Mouse (Mus musculus) lung, postnatal 4 days (tissue): ENCODE measurements around the gene Glrx5.

ENCODE experiments used
- DNase-seq, 2 experiments: peaks; one replicate each; pipeline ENCODE4 v3.0.0; 2021

The Glrx5 gene

DNA sequence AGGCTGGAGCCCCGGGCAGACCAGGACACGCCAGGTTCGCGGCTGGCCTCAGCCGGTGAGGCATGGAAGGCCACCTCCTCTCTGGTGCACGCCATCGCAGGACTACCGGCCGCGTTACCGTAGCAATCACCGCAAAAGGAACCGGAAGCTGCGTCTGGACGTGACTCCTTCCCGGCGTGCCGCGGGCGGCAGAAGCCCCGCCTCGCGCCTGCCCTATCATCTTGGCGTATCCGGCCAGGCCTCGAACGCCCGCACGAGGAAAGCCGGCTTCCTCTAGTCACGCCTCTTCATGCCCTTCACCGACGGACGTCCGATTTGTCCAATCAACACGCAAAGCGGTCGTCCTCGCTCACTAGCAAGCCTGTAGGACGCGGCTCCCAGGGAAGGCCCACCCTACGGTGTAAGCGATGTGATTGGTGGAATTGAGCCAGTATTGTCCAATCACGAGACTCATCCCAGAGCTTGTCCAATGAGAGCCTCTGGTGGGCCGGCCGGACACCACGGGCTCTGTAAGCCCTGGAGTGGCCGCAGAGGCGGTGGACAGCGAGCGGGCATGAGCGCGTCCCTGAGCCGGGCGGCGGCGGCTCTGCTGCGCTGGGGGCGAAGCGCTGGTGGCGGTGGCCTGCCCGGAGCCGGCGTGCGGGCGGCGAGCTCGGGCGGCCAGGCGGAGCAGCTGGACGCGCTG lies at the start of gene Glrx5:
Gene Glrx5 (plus strand): TSS at position 542 of the 685 bp plus-strand sequence.
- peak; percentile 99 to 100 for DNase-seq

DNA sequence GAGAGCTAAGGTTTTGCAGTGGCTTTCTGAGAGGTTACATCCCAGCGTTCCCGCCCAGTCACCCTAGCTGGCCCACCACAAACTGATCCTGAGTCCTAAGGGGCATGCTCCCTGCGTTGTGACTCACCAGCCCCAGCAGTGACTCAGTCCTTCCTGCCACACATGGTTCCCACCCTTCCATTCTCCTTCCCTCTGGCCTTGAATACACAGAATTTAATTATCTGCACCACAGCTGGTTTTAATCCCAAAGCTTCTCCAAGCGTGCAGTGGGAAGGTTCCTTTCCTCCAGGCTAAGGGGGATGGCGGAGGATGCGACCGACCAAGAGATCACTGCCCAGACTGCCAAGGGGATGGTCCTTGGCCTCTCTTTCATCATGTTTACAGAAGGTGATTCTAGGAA lies 49.0 kb upstream of the Glrx5 start:
- DNase-seq: no peak

DNA sequence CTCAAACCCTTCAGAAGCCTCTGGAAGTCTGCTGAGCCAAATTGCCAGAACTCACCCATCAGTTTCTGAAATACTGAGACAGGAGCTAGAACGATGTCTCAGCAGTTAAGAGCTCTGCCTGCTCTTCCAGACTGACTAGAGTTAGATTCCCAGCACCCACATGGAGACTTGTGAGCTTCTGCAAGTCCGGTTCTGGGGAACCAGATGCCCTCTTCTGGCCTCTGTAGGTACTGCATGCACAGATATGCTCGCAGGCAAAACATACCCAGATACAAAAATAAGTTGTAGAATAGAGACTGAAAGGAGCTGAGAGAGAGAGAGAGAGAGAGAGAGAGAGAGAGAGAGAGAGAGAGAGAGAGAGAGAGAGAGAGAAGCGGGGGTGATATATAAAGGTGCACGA lies 47.4 kb upstream of the Glrx5 start:
- no peak for DNase-seq

DNA sequence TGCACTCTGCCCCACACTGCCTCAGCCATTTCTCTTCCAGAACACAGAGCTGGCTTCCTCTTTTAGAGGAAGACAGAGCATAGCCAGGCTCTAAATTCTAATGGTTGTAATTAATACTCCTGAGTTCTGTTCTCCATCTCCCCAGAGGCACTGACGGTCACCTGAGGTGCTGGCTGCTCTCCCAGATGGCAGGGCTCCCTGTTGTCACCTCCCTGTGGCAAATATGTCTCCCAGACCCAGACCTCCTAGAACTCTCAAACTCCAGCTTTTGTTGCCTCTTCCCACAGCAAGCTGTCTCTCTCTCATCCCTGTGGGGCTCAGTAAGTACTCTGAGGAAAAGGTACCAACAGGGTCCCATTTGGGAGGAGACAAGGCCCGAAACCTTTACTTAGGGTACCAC lies 46.5 kb upstream of the Glrx5 start:
- no peak for DNase-seq

DNA sequence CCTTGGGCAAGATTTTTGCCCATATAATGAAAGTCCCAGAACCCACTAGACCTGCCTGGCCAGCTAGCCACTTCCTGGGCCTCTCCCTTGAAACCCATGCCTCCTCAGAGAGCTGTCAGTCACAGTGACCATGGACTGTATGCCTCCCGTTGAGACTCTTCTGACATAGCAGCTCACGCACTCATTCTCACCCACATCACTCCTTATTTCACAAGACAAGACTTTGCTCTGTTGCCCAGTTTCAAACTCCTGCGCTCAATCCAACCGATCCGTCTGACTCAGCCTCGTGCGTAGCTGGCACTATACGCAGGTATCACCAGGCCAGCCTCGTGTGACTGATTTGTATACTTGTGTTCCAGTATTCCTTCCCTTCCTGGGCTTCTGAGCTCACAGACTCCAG lies 45.7 kb upstream of the Glrx5 start:
- DNase-seq: no peak

DNA sequence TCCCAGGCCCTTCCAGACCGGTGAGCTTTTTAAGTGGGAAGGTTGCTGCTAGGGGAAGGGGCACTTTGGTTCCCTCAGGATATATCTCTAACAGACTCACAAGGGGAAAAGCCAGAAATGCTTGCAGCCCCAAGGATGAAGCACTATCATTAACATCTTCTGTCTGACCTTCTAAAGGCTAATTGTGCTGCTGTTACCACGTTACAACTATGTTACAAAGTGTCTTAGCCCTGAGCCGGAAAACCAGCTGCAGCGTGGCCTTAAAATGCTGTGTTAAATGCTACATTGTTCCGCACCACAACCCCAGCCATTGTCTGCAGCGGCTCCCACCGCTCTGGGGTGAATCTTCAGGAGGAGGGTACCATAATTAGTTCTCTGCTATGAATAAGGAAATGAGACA lies 44.6 kb upstream of the Glrx5 start:
- DNase-seq: no peak

DNA sequence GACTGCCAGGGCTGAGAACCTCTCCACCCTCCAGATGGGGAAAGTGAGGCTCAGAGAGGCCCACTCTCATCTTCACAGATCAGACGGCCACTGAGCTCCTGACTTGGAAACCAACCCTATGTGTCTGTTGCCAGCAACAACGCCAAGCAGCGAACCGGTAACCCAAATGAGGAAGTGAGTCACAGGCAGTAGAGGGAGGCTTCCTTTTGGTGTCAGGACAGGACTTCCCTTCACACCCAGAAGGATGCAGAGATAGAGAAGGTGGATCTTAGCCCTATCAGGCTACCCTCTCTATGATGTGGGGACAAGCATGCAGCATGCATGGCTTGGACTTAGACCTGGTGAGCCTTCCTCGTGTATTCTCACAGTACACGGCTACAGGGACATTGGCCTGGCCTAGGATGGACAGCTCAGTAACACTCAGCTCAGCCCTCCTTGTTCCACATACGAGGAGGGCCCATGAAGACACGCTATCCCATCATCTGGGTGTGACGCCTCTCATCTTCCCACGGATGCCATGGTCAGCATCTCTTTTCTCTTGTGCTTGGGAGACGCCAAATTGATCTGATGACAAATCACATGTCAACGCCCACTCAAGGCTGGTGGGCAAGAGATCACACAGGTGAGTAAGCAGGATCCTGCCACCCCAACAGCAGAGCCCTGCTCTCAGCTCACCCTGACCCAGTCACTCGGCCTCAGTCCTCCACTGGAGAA lies 41.6 kb upstream of the Glrx5 start:
- peak in 1 of 2 experiments; percentile 39 for DNase-seq

DNA sequence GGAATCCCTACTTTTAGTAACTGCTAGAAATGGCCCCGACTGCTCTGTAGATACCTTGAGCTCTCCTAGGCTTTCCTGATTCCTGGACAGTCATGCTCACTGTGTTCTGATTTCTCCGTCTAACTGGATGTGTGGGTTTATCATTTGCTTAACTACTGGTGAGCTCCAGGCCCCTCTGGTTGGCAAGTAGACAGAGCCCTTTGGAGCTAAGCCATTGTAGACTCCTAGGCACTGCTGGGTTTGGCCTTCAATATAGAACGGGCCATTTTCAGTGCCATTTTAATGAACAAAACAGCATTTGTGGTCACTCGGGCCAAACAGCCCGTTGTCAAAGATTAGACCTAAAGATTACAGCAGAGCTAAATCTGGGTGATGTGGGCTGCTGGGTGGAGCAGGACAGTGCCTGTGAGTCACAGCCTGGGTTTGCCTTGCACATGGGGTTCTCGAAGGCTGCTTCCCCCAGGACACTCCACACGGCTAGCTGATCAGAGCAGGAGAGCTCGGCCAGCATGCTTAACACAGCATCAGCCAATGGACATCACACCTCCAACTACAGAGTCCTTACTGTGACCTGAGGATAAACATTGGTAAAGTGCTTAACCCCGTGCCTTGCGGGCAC lies 40.3 kb upstream of the Glrx5 start:
- no peak for DNase-seq

DNA sequence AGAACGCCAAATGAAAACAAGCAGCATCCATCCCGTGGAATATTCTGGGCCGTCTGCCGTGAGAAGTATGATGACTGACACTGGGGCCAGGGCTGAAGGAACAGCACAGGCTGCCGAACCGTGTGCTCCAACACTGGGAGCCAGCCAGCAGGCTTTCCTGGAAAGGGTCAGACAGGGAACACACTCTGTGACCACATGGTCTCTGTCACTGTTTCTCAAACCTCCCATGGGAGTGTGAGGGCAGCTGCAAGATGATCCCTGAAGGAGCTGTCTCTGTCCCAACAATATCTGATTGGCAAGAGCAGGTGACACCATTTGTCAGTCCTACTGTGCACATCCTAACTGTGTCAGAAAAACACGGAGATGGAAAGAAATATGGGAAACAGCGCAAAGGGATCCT lies 39.6 kb upstream of the Glrx5 start:
- DNase-seq: no peak

DNA sequence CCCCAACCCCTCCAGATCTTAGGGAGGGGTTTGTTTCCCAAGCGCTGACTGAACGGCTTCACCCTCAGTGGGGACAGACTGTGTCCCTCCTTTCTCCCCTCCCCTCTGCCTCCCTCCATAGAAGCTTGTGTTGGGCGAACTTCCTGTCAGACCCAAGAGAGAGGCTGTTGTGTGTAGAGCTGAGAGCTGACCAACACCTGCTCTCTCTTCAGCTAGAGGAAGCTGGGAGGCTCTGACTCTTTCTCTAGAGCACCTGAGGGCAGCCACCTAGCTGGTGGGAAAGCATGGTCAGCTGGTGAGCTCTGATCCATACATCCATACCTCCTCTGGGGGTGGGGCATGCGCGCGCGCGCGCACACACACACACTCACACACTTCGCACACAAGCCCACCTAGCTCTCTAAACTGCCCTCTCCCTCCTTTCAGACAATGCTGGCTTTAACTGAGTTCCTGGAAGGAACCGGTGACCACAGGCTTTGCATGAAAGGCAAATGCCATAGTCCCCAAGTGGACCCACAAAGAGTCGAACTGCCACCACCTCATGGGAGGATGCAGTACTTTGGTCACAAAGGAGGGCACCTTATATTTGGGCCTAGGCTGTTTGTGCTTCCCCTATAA lies 37.1 kb upstream of the Glrx5 start:
- DNase-seq: no peak

DNA sequence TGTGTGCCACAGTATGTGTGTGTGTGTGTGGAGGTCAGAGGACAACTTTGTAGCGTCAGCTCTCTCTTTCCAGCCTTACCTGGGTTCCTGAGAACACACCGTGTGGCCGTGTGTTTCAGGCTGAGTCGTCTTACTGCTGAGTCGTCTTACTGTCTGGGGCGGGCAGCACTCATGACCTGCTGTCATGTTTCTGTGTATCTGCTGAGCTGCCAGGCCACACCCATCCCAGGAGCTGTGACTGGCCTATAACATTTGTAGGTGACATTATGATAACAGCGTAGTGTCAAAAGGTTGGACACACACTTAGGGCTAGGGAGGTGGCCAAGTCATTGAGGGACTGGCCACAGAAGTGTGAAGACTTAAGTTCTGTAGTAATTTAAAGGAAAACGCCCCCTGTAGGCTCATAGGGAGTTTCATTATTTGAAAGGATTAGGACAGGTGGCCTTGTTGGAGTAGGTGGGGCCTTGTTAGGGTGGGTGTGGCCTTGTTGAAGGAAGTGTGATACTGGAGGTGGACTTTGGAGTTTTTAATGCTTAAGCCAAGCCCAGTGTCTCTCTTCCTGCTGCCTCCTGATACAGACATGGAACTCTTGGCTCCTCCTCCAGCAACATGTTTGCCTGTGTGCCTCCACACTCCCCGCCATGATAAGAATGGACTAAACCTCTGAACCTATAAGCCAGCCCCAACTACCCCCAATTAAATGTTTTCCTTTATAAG lies 36.3 kb upstream of the Glrx5 start:
- no peak for DNase-seq

DNA sequence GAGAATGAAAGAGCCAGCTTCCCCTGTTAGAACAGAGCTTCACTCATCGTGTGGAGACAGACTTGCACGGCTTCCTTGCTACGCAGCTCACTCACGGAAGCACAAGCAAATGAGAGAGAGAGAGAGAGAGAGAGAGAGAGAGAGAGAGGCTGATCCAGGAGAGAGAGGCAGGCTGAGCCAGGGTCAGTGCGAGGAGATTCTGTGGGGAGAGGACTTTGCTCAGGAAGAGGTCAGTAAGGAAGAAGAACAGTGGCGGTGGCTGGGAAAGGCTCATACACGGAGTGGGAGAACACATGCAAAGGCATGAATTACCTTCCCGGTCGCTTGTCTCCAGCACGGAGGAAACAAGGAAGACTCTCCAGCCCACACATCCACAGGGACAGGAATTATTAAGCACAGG lies 35.3 kb upstream of the Glrx5 start:
- no peak for DNase-seq

DNA sequence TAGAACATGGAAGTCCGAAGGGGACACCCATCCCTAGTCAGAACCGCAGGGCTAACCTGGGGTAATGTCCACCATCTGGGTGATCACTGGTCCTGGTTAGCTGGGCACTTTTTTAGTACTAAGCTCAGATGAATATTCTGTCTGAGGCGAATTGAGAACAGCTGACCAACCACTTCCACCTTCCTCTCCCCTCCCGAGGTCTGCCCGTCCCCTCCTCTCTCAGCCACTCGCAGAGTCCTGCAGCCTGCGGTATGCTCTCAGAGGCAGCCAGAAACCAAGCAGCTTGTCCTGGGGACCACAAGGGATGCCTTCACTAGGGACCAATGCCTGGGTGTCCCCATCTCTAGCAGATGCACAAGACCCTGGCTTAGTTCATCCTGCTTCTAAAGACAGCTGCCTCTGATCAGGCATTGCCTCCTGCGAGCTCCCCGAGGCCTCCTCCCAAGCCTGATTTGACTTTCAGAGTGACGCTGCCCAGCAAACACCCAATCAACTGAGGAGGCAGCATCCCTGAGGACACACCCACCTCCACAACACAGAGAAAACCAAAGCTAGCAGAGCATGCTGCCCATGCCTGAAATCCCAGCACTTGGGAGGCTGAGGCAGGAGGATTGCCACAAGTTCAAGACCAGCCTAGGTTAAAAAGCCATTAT lies 34.7 kb upstream of the Glrx5 start:
- no peak for DNase-seq

DNA sequence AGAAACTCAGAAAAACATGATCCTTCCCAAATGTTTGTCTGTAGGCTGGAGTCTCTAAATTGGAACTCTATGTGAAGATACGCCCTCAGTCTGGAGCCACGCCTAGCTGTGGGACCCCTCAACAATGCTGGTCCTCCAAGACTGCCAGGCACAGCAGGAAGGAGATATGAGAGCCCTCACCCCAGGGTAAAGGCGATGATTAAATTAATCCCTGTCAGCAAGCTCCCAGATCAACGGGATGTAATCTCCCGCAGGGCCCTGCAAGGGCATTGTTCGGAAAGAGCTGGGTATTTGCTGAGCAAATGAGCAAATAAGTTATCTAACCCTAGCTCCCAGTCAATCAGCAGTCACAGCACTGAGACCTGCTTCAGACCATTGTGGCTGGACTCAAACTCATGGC lies 33.9 kb upstream of the Glrx5 start:
- no peak for DNase-seq

DNA sequence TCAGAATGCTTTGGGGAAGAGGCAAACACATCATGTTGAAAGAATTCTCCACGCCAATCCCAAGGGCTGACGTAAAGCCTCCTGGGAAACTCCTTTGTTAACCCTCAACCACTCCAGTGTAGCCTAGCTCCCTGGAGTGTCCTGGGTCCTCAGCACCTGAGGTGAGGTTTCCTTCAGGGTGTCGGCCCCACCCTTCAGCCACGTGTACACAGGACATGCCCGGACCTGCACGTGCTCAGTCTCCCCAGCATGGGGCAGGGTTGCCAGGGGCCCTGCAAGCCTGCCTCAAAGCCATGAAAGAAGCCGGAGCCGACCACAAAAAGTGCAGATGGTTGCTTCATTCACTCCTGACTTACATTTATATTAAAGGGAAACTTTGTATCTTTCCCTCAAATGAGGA lies 33.3 kb upstream of the Glrx5 start:
- no peak for DNase-seq

DNA sequence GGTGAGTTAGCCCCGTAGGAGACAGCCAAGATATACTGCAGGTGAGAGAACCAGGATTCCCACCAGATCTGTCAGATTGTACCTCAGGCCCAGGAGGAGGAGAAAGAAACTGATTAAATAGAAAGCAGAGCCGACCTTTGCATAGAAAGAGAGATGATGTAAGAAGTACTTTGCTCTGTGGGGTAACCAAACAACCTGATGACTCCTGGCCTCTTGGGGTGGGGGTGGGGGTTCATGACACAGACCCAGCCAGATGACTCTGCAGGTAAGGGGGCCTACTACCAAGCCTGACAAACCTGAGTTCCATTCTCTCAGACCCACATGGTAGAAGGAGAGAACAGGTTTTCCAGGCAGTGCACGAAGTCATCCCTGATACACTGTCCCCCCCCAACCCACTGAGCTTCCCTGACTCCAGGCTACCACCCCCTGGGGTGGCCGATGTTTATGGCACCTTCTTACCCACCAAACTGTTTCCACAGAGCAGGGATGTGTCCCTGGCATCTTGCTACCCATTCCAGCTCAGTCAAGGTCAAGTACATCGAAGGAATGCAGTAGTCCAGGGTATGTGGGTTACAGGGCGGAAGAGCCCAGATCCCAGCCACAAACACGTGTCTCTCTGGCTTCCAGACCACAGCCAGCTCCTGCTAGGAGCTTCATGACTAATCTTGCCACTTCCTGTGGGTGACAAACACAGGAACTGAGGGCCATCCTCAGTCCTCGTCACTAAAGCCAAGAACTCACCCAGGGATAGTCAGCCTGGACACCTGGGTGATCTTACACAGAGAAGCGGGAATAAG lies 31.8 kb upstream of the Glrx5 start:
- peak; percentile 45 to 50 for DNase-seq

DNA sequence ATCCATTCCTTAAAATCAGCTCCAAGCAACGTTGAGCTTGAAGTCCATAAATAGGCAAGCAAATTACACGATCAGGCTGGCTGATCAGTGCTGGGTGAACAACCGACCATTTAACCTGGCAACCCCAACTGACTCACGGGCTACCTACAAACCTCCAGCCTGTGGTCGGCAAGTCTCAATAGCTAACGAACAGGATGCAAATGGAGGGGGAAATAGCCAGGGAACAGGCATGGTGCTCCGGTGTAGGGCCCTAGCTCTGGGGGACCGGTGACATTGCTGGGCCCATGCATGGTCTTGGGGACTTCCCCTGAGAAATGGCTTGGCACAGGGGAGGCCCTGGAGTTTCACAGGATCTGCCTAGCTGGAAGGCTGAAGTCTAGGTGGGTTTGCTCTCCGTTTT lies 31.2 kb upstream of the Glrx5 start:
- DNase-seq: no peak

DNA sequence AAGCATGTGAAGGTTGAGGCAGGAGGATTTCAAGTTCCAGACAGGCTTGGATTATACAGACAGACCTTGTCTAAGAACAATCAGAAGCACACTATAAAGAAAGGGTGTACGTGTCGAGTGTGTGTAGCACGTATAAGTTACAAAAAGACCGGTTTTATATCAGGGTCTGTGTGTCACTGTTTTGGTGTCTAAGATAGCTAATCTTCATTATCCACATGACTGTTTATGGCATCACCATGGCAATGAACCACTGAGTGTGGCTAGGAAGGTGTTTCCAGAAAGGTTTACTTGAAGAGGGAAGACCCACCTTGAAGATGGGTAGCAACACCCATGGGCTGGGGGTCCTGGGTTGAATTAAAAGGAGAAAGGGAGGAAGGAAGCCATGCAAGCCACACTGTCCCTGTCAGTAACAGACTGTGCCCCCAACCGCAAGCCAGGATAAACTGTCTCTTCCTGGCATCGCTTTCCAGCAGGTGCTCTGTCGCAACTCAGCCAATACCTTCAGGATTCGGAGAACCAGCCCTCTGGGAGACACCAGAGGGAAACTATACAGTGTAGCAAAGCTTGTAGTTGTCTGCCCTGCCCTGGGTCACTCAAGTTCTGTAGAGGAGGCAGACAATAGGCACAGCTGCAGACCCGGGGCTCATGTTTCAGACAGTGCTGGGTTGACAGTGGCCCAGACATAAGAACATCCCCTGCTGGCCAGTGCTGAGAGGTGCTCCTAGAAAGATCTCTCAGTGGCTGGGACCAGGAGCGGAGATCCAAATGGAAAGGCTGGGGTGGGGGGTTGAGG lies 30.0 kb upstream of the Glrx5 start:
- no peak for DNase-seq

DNA sequence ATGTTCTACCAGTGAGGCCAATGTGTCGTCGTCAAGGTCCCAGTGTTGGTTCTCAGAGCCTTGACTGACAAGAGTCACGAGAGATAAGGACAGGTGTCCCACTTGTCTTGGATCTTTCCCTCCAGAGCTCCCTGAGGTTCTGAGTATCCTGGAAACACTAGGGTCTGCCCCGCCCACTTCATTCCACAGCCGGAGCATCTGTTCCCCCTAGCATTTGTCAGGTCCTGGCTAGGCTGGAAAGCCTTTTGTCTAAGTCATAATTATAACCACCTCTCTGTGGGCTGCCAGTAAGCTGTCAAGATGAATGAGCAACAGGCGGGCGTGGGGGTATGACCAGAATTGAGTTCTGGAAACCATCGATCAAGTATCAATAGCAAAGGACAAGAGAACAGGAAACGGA lies 29.3 kb upstream of the Glrx5 start:
- no peak for DNase-seq

DNA sequence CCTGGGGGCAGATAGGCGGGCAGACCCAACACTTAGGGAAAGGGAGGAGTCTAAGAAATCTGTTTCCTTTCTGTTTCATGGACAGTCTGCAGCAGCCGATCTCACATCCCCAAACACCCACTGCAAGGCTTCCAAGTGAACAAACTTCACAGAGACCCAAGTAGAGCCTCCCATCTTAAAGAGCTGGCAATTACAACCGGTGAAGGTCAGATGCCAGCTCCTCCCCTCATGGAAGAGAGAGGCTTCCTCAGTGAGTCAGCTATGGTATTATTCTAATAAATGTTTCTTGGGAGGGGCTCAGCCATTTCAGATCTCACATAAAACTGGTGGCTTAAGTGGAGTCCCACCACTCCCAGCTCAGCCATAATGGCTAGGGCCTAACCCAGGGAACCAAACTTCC lies 28.8 kb upstream of the Glrx5 start:
- no peak for DNase-seq
